Mouse (Mus musculus) cerebellum, adult 9-10 months (tissue): ENCODE results near the gene Vmn1r26.
"Not testable (repeated sequence)": the region's sequence is repeated elsewhere in the genome, so short reads cannot be mapped to it uniquely, and the experiment has no call there.

Experiments used
- DNase-seq: peaks from one replicate; pipeline ENCODE4 v3.0.0; 2022

Gene Vmn1r26

DNA sequence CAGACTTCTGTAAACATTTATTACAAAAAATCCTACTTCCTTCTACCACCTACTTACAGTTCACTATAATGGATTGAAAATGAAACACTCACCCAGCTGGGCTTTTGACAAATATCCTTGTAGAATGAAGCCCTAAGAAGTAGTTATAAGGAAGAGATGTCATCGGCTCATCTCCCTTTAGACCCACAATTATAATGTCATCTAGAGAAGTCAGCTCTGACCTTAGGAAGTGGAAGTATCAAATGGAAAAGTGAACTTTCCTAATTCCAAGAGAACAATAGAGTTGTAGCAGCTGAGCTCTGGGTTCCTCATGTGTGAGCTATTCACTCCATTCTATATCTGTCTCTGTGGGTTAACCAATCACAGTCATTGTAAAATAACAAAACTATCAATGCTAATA lies at the start of gene Vmn1r26:
TSS of gene Vmn1r26 (minus strand) at position 101 of the 400 bp plus-strand sequence.
- DNase-seq, result no peak

DNA sequence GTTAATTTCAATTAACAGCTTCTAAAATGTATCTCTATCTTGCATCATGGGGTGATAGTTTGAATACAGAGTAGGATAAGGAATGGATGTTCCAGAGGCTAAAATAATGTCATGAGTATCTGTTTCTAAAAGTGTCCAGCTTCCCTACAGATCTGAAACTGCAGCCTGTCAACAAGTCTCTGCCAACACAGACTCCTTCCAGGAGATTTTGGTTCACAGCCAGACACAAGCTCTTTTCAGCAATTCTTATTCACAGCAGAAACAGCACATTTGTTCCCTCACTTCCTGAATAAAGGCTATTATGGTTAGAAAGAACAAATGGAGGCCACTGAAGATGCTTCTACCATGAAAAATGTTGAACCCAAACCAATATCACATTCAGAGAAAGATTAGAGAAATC lies 29.1 kb upstream of the Vmn1r26 start:
- no peak for DNase-seq

- DNase-seq, result peak; percentile 4
Observed at GRCm38 (mm10) chr6:58017478-58017877, 2.5 kb upstream of the Vmn1r26 start.

DNA sequence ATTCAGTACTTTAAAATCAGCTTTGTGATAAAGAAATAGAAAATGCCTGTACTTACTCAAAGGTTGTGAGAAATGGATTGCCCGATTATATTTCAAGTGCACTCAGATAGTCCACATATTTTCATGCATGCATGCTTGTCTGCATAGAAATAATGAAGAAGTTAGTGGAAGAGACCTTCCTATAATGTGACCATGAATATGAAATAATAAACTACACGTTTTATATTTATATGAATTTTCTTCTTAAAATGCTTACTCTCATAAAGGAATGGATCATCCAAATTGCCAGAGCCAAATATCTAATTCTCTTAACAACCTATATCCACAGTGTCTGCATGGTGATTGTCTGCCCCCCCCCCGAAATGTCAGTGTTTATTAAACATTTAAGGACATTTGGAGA lies 34.2 kb downstream of the Vmn1r26 start, which contains the start of gene Vmn1r25:
TSS of gene Vmn1r25 (minus strand) at position 101 of the 400 bp plus-strand sequence.
- no peak for DNase-seq

GRCm38 (mm10) chr6:57961403-57961802 lies 53.6 kb downstream of the Vmn1r26 start, which contains the start of gene Vmn1r24:
Gene Vmn1r24, minus strand, starts transcription at chr6:57961503.
- DNase-seq, result not testable (repeated sequence)
